Mouse (Mus musculus) bone marrow macrophage, adult 2 months (primary cell): ENCODE data around the gene Nectin4.

Experiments used
- CTCF ChIP-seq: IDR thresholded peaks from 2 replicates; pipeline ENCODE4 v1.5.1; 2012; ENCODE audit warnings: low read depth, mild to moderate bottlenecking, low read length, moderate library complexity
- POLR2A ChIP-seq: IDR thresholded peaks from 2 replicates; pipeline ENCODE4 v1.6.1; 2012; ENCODE audit warnings: mild to moderate bottlenecking, low read depth, low read length, borderline replicate concordance

DNA sequence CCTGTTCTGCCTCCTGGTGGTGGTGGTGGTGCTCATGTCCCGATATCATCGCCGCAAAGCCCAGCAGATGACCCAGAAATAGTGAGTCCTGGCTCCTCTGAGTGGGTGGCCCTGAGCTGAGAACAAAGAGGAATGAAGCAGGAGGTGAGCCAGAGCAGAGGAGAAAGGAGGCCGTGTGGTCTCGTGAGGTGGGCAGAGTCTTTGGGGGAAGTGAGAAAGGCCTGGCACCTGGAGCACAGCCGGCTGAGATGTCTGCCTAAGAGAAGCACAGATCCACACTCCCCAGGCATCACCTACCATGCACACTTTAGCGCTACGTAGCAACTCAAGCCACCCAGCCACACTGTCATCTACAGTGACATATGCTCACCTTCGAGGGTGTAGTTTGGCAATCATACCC is 15.3 kb downstream of the Nectin4 start:
- TF ChIP-seq POLR2A (no peak), CTCF (no peak)
